Mouse (Mus musculus) stomach, postnatal 0 days (tissue): ENCODE data around the gene Arhgef2. TPM values are rescaled to one million over a fixed set of nuclear protein-coding genes. Genes with fewer than 3 reads are reported as not detected.

Experiments
- ATAC-seq: fragments of 200-750 bp; cut with Nextera tagmentation; 2 replicates; pipeline ENCODE4 v1.8.0; 2017; ENCODE audit not compliant: low FRiP score, low TSS enrichment
- DNase-seq: peaks from one replicate; pipeline ENCODE4 v3.0.0-alpha.2; 2016; ENCODE audit warnings: low spot score
- H3K27ac ChIP-seq: fragments of 300-500 bp; sonication (generic); replicated peaks from 2 replicates; pipeline ENCODE4 v1.5.1; 2014; ENCODE audit warnings: mild to moderate bottlenecking, control low read depth
- H3K27me3 ChIP-seq: fragments of 300-500 bp; sonication (generic); 2 replicates; pipeline ENCODE4 v1.6.1; 2014; ENCODE audit warnings: low read length; ENCODE audit not compliant: control insufficient read depth, insufficient read depth
- H3K36me3 ChIP-seq: fragments of 300-500 bp; sonication (generic); 2 replicates; pipeline ENCODE4 v1.6.1; 2014; ENCODE audit warnings: low read length, mixed read lengths; ENCODE audit not compliant: control insufficient read depth, insufficient read depth
- H3K4me1 ChIP-seq: fragments of 300-500 bp; sonication (generic); replicated peaks from 2 replicates; pipeline ENCODE4 v1.6.1; 2014; ENCODE audit warnings: antibody characterized with exemption; ENCODE audit not compliant: control insufficient read depth, insufficient read depth
- H3K4me2 ChIP-seq: fragments of 300-500 bp; sonication (generic); replicated peaks from 2 replicates; pipeline ENCODE4 v1.6.1; 2014; ENCODE audit warnings: low read depth, mild to moderate bottlenecking, control low read depth, moderate library complexity
- H3K4me3 ChIP-seq: fragments of 300-500 bp; sonication (generic); 2 replicates; pipeline ENCODE4 v1.5.1; 2014; ENCODE audit warnings: low read depth, low read length, control low read depth
- H3K9ac ChIP-seq: fragments of 300-500 bp; sonication (generic); 2 replicates; pipeline ENCODE4 v1.6.1; 2014; ENCODE audit warnings: mild to moderate bottlenecking, low read length, control low read depth, mixed read lengths
- H3K9me3 ChIP-seq: fragments of 300-500 bp; sonication (generic); 2 replicates; pipeline ENCODE4 v1.6.1; 2016; ENCODE audit warnings: low read length; ENCODE audit not compliant: control insufficient read depth
- CTCF ChIP-seq: IDR thresholded peaks from 2 replicates; pipeline ENCODE4 v1.5.1; 2016; ENCODE audit warnings: antibody characterized with exemption, low read depth, mild to moderate bottlenecking, moderate library complexity
- EP300 ChIP-seq: optimal IDR thresholded peaks from 2 replicates; pipeline ENCODE3; 2016; ENCODE audit warnings: antibody characterized with exemption
- WGBS: fragments of 180-500 bp; shearing (Covaris S2); extraction: QIAGEN DNeasy Blood & Tissue Kit; methylation state at CpG from one replicate; pipeline ENCODE4 v1.1.7; 2014; 5-methylcytosine and 5-hydroxymethylcytosine counted together
- polyA plus RNA-seq: library from polyadenylated mRNA; unstranded; fragments of >200 nt; fragmentation: Nextera tagmentation; extraction: Ambion mirVana; gene quantifications from 2 replicates; pipeline ENCODE4 v1.2.1, GENCODE M21; 2015

Arhgef2 gene
- polyA plus RNA-seq, 1 experiment from 2014 or later = 29.0 TPM

DNA sequence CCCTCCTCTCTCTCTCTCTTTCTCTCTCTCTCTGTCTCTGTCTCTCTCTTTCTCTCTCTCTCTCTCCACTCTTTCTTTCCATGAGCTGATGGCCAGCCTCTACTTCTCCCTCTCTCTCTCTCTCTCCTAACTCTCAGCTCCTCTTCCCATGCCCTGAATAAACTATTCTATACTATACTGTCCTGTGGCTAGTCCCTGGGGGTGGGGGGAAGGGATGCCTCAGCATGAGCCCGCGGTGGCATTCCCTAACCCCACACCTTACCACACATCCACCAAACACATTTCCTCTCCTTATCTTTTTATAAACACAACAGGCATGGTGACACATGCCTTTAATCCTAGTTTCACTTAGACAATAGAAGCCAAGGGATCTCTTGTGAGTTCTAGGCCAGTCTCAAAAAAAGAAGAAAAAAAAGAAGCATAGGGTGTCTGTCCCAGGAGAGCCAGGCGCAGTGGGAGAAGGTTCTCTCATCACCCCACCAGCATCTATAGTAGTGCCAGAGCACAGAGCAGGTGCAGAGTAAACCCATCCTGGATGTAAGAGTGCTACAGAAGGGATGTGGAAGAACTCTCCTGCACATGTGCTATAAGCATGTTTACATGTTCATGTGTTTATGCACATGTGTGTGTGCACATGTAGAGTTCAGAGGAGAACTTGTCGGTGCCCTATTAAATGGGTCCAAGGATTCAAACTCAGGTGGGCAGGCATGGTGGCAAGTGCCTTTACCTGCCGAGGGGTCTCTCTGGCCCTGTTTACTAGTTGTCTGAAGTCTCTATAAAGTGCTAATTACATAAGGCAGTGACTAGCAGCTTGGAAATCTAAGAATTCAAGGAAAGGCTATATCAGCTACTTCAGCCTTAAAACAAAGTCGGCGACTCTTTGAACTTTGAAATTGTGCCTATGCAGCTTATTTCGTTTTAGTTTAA lies 27.0 kb upstream of the Arhgef2 start:
- no peak for ATAC-seq
- no peak overlapping the region for H3K9ac ChIP-seq
- TF ChIP-seq EP300 = no peak
- no peak for TF ChIP-seq CTCF

DNA sequence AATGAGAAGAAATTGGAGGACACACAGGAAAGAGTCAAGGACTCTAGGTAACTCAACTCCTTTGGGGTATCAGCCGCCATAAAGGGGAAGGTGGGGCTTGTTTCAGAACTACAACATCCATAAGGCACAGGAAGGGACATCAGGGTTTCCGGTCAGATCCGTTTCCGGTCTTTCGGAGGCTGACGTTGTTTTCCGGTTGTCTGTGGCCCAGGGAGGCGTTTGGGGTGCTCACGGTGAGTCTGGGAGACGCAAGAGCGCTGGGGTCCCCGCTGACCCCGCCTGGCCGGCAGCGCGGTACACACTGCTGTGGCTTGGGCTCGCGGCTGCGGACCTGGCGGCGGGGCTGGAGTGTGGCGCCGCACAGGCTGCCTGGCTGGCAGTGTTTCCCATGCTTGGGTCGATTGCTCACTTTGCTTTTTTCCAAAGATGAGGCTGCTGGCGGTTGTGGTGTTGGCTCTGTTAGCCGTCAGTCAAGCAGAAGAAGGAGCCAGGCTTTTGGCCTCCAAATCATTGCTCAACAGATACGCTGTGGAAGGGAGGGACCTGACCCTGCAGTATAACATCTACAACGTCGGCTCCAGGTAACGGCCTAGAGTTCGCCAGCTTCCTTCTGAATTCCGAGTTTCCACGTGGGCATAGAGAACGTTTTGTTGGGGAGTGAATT lies 26.2 kb upstream of the Arhgef2 start:
- under 1% methylated on average over 34 of the region's 34 CpGs for WGBS
- Histone ChIP-seq H3K4me3 (peak overlapping the region; percentile 88), H3K36me3 (peaks cover 5% of the 10 kb centered on the region; the same call in 1 of the 2 replicates), H3K27ac (peak overlapping the region; percentile 70), H3K4me1 (no peaks in the 10 kb centered on the region; the same call in 1 of the 2 replicates), H3K9ac (peak overlapping the region; percentile 88), H3K4me2 (peak overlapping the region; percentile 70), H3K27me3 (no peaks in the 10 kb centered on the region), H3K9me3 (no peaks in the 10 kb centered on the region)
- no peak for TF ChIP-seq CTCF
- TF ChIP-seq EP300 = no peak
- DNase-seq = peak; percentile 80
- ATAC-seq = peak; percentile 82

More for the DNA sequence above, 27.0 kb upstream of the Arhgef2 start:
- Histone ChIP-seq H3K36me3 (peaks cover 5% of the 10 kb centered on the region; the same call in 1 of the 2 replicates), H3K4me1 (no peaks in the 10 kb centered on the region; the same call in 1 of the 2 replicates), H3K9me3 (no peaks in the 10 kb centered on the region), H3K27me3 (no peaks in the 10 kb centered on the region), H3K27ac (no peak overlapping the region), H3K4me2 (peak overlapping the region; percentile 70), H3K4me3 (peak overlapping the region; percentile 88)
- WGBS = 47% methylated on average over 8 of the region's 8 CpGs
- no peak for DNase-seq

DNA sequence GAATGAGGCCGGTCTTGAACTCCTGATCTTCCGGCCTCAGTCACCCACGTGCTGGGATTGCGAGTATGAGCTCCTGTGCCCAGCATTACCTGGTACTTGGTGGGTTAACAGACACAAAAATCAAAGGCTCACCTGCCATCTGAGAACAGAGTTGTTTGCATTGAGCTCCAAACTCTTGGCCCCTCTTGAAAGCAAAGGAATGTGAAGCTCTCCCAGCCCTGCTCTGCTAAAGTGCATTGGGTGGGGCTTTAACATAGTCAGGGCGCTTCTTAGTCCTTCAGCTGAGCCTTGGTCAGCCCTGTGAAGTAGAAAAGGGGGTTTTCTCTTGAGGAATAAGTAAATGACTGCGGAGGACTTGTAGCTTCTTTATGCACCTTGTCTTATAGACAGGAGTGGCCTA lies 20.0 kb upstream of the Arhgef2 start:
- DNase-seq = no peak
- 81% methylated on average over 6 of the region's 6 CpGs for WGBS

DNA sequence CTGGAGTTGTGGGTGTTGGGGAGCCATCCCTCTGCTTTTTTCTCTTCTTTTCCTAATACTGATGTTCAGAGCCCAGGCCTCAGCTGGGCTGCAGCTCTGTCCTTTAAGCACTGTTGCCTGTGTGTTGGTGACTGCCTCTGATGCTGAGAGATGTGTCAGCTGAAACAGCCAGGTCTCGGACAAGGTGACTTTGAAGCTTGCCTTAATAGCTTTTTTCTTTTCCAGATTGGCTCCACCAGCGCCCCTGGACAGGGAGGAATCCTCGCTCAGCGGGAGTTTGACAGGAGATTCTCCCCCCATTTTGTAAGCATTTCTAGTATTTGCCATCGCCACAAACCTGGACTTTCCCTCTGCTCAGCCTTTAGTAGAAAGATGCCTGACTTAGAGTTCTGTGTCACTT lies 19.1 kb upstream of the Arhgef2 start:
- TF ChIP-seq CTCF = no peak
- TF ChIP-seq EP300 = no peak
- WGBS = 89% methylated on average over 5 of the region's 5 CpGs
- DNase-seq (no peak), ATAC-seq (no peak)
- Histone ChIP-seq H3K27me3 (no peaks in the 10 kb centered on the region), H3K4me1 (no peaks in the 10 kb centered on the region), H3K4me2 (no peak overlapping the region), H3K27ac (no peak overlapping the region), H3K9ac (no peak overlapping the region), H3K36me3 (peaks cover 21% of the 10 kb centered on the region), H3K4me3 (no peak overlapping the region), H3K9me3 (no peaks in the 10 kb centered on the region)

More for the DNA sequence above, 20.0 kb upstream of the Arhgef2 start:
- H3K4me1 ChIP-seq = no peaks in the 10 kb centered on the region
- no peak overlapping the region for H3K9ac ChIP-seq
- no peaks in the 10 kb centered on the region for H3K9me3 ChIP-seq
- TF ChIP-seq EP300 (no peak), CTCF (no peak)
- ATAC-seq = no peak
- H3K4me3 ChIP-seq = no peak overlapping the region
- H3K27me3 ChIP-seq = no peaks in the 10 kb centered on the region
- no peak overlapping the region for H3K4me2 ChIP-seq
- H3K36me3 ChIP-seq = peaks cover 21% of the 10 kb centered on the region
- no peak overlapping the region for H3K27ac ChIP-seq

DNA sequence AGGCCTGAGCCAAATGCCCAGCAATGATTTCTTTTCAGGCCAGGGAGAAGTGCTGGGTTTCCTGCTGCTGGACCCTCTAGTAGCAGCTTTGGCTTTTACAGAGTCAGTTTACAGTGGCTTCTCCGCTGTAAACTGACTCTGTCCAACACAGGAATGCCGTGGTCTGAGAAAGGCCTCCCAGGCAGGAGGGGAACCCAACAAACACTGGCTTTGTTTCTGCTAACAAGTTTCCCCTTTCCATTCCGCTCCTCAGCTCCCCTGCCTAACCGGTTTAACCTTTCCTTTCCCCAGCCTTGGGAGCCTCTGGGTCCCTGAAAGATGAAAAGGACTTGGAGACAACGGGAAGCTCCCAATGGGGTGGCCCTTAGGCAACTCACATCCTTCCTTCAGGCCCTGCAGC lies 15.5 kb upstream of the Arhgef2 start:
- H3K9ac ChIP-seq = no peak overlapping the region
- no peak overlapping the region for H3K4me2 ChIP-seq
- H3K9me3 ChIP-seq = no peaks in the 10 kb centered on the region
- no peak overlapping the region for H3K4me3 ChIP-seq
- 25% methylated on average over 5 of the region's 5 CpGs for WGBS
- peaks cover 16% of the 10 kb centered on the region for H3K36me3 ChIP-seq
- TF ChIP-seq CTCF (no peak), EP300 (no peak)
- H3K4me1 ChIP-seq = peaks cover 7% of the 10 kb centered on the region; the same call in 1 of the 2 replicates
- ATAC-seq (no peak), DNase-seq (peak; percentile 22)
- H3K27ac ChIP-seq = no peak overlapping the region
- no peaks in the 10 kb centered on the region for H3K27me3 ChIP-seq
